Mouse (Mus musculus) erythroblast, embryonic 14.5 days (primary cell): Measurements from ENCODE around the gene Aff3.

Source experiments
- GATA1 ChIP-seq: IDR thresholded peaks from 2 replicates; pipeline ENCODE4 v1.6.1; 2012; ENCODE audit warnings: low read length, inconsistent platforms, mixed read lengths
- TAL1 ChIP-seq: IDR thresholded peaks from 3 replicates; pipeline ENCODE4 v1.6.1; 2012; ENCODE audit warnings: low read length, inconsistent platforms, mixed read lengths

DNA sequence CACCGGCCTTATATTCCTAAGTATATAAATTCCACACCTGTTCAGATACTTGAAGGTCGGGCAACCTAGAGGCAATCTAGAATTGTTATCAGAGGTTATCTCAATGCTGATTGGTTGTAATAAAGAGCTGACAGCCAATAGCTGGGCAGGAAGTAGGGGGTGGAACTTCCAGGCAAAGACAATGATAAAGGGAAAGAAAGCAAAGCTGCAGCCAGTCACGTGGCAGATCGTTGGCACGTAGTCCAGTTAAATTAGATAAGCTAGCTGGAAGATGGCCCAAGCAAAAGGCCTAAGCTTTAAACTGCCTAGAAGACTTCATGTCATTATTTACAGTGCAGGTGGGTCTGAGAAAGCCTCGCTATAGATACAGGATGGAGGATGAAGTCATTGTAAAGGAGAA, 531.8 kb downstream of the Aff3 start:
- TF ChIP-seq TAL1 (no peak), GATA1 (no peak)
